Mouse (Mus musculus) G1E (cell line): ENCODE results near the gene Siah3.

Experiments
- CTCF ChIP-seq: IDR thresholded peaks from 2 replicates; pipeline ENCODE4 v1.5.1; 2012; ENCODE audit warnings: low read depth, low read length, inconsistent platforms, mixed read lengths
- GATA1 ChIP-seq: IDR thresholded peaks from 2 replicates; pipeline ENCODE4 v1.6.1; 2012; ENCODE audit warnings: borderline replicate concordance, low read length, inconsistent platforms, mixed read lengths
- GATA2 ChIP-seq: IDR thresholded peaks from 2 replicates; pipeline ENCODE4 v1.6.1; 2012; ENCODE audit warnings: low read depth, low read length, inconsistent platforms, borderline replicate concordance
- TAL1 ChIP-seq: conservative IDR thresholded peaks from 2 replicates; pipeline ENCODE4 v1.6.1; 2012; ENCODE audit warnings: low read depth, low read length, inconsistent platforms, mixed read lengths

- no peak for TF ChIP-seq CTCF
- TF ChIP-seq GATA1 = no peak
- no peak for TF ChIP-seq GATA2
- TF ChIP-seq TAL1 = no peak
Measured at GRCm38 (mm10) chr14:75454716-75455115, 1.1 kb upstream of the Siah3 start.
